Mouse (Mus musculus) small intestine, adult 2 months (tissue): ENCODE measurements around the gene Dgkq. TPM values are rescaled to one million over a fixed set of nuclear protein-coding genes. Genes with fewer than 3 reads are reported as not detected.

Experiments
- H3K27ac ChIP-seq: fragments of 200-500 bp; 2 replicates; pipeline ENCODE4 v1.5.1; 2012; ENCODE audit warnings: low read depth, low read length, control low read depth, inconsistent platforms; ENCODE audit not compliant: insufficient read depth
- H3K27me3 ChIP-seq: fragments of 200-500 bp; 2 replicates; pipeline ENCODE4 v1.6.1; 2012; ENCODE audit warnings: mild to moderate bottlenecking, moderate library complexity, low read length, inconsistent platforms; ENCODE audit not compliant: control insufficient read depth, insufficient read depth
- H3K36me3 ChIP-seq: fragments of 200-500 bp; 2 replicates; pipeline ENCODE4 v1.6.1; 2012; ENCODE audit warnings: mild to moderate bottlenecking, low read length, control low read depth, inconsistent platforms; ENCODE audit not compliant: control insufficient read depth, insufficient read depth
- H3K4me1 ChIP-seq: fragments of 200-500 bp; 2 replicates; pipeline ENCODE4 v1.6.1; 2012; ENCODE audit warnings: low read length, inconsistent platforms, mixed read lengths; ENCODE audit not compliant: control insufficient read depth, insufficient read depth, insufficient read length
- H3K4me3 ChIP-seq: fragments of 200-500 bp; 2 replicates; pipeline ENCODE4 v1.5.1; 2012; ENCODE audit warnings: low read depth, mild to moderate bottlenecking, control low read depth, inconsistent platforms, low read length, moderate library complexity
- CTCF ChIP-seq: fragments of 200-500 bp; IDR thresholded peaks from 2 replicates; pipeline ENCODE4 v1.5.1; 2012; ENCODE audit warnings: low read depth, mild to moderate bottlenecking, control low read depth, inconsistent platforms, low read length, moderate library complexity, mixed read lengths; ENCODE audit not compliant: insufficient replicate concordance, insufficient read length; ENCODE audit errors: extremely low read depth
- POLR2A ChIP-seq: fragments of 200-500 bp; IDR thresholded peaks from 2 replicates; pipeline ENCODE4 v1.6.1; 2012; ENCODE audit warnings: low read depth, mild to moderate bottlenecking, control low read depth, inconsistent platforms, low read length, moderate library complexity
- WGBS: fragments of 180-500 bp; shearing (Covaris S2); methylation state at CpG from one replicate; pipeline ENCODE4 v1.1.7; 2018; 5-methylcytosine and 5-hydroxymethylcytosine counted together
- polyA plus RNA-seq: library from polyadenylated mRNA; depleted of rRNA; stranded (reverse); fragments of >200 nt; gene quantifications from 2 replicates; pipeline ENCODE4 v1.2.3, GENCODE M21; 2012

Gene Dgkq
- polyA plus RNA-seq, 1 experiment, result 77.0 TPM

DNA sequence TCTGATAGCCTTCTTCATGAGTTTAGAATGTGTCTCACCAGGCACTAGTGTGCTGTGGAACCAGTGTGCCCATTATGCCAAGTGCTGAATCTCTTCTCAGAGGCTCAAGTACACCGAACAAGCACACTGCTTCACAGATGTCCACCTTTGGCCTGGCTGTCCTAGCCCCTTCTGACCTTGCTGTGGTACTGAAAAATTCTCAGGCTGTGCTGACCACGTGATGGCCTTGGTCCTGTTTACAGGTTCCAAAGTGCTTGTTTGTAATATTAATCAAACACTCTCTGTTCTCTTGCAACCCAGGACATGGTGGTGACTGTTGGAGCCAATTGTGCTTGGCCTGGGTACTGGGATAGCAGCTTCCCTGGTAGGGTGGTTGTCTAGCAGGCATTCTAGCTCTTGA is 5.2 kb upstream of the Dgkq start:
- peaks cover 4% of the 10 kb centered on the region; the same call in 1 of the 2 replicates for H3K36me3 ChIP-seq
- no peak overlapping the region for H3K4me3 ChIP-seq
- H3K4me1 ChIP-seq, result peaks cover 5% of the 10 kb centered on the region
- no peaks in the 10 kb centered on the region for H3K27me3 ChIP-seq
- TF ChIP-seq CTCF (no peak), POLR2A (no peak)
- 52% methylated on average over 2 of the region's 2 CpGs for WGBS
- H3K27ac ChIP-seq, result no peak overlapping the region

DNA sequence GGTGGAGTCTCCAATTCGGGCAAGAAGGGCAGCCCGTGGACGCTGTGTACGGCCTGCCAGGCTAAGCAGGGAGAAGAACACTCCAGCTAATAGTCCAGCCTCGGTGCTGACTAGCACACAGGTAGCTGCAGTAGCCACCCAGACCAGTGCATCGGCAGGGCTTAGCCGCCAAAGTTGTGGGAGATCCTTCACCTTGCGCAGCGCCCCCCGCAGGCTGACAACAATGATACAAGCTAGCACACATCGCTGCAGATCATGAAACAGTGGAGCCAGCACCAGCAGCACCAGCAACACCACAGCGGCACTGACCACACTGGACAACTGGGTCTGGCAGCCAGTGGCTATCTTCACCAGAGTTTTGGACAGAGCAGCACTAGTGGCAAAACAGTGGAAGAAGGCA is 2.3 kb upstream of the Dgkq start:
- no peaks in the 10 kb centered on the region for H3K27me3 ChIP-seq
- TF ChIP-seq POLR2A (no peak), CTCF (no peak)
- peaks cover 5% of the 10 kb centered on the region; the same call in 1 of the 2 replicates for H3K4me1 ChIP-seq
- peaks cover 4% of the 10 kb centered on the region; the same call in 1 of the 2 replicates for H3K36me3 ChIP-seq
- H3K27ac ChIP-seq, result no peak overlapping the region
- 94% methylated on average over 12 of the region's 12 CpGs for WGBS
- no peak overlapping the region for H3K4me3 ChIP-seq

DNA sequence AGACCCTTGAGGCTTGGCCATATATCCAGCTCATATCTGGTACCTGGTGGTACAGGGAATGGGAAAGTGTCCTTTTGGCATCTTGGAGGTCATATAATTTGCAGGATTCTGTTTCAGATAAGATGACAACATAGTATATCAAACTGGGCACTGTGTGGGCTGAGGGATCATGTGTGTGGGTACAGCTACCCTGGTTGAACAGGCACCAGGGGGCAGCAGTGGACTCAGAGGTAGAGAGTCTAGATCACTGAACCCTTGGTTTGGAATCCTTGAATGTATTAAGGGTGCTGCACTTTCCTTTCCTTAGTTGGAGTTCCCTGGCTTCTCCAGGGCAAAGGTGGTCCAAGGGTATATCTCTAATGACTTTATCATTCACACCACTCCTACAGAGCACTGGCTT is 1.3 kb upstream of the Dgkq start:
- no peak overlapping the region for H3K4me3 ChIP-seq
- peaks cover 5% of the 10 kb centered on the region; the same call in 1 of the 2 replicates for H3K4me1 ChIP-seq
- H3K27ac ChIP-seq, result no peak overlapping the region
- H3K27me3 ChIP-seq, result no peaks in the 10 kb centered on the region
- H3K36me3 ChIP-seq, result peaks cover 4% of the 10 kb centered on the region; the same call in 1 of the 2 replicates
- TF ChIP-seq CTCF, result peak; percentile 57; the same call in 1 of the 2 replicates
- TF ChIP-seq POLR2A, result no peak

DNA sequence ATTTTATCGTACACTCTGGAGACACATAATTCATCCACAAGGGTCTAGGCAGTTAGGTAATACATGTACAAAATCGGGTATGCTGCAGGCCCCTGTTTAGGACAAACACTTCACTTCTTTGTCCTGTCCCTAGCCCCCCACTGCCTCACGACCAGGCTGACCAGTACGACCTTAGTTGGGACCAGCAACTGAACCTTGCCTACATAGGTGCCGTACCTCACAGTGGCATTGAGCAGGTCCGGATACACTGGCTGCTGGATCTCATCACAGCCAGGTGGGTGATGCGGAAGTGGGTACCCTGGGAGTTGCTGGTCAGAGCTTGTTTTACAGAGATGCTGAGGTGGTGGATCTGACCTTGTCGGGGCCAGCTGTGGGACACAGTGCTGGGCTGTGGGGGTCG is 514 bp upstream of the Dgkq start:
- Histone ChIP-seq H3K27me3 (no peaks in the 10 kb centered on the region; the same call in 1 of the 2 replicates), H3K4me3 (0 out of 2 replicates have a peak overlapping the region, but pooled peaks have one; percentile 20), H3K36me3 (peaks cover 4% of the 10 kb centered on the region; the same call in 1 of the 2 replicates), H3K4me1 (peaks cover 5% of the 10 kb centered on the region; the same call in 1 of the 2 replicates), H3K27ac (no peak overlapping the region)
- no peak for TF ChIP-seq POLR2A
- TF ChIP-seq CTCF, result no peak
- 73% methylated on average over 9 of the region's 9 CpGs for WGBS

DNA sequence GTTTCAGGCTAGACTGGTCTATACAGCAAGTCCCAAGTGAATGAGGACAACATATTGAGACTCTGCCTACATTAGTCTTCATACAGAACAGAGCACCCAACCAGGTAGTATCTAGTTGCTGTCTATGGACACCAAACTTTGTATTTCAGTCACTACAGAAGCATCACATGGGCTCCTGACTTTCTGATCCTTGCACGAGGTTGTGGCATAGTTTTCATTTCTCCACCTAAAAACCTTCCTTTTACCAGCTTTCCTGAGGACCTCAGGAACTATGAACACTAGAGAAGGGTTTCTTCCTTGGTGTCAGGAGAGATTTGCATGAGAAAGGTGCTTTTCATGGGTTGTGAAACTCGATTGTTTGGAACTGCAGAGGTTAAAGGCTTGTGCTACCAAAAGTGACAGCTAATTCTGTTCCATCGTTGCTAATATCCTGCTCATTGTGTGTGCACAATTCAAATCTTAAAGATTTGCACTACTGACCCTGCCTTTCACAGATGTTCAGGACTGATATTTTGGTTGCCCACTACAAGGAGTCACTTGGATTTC is 1.0 kb downstream of the Dgkq start:
- no peak for TF ChIP-seq POLR2A
- no peak for TF ChIP-seq CTCF
- H3K4me1 ChIP-seq, result peaks cover 5% of the 10 kb centered on the region; the same call in 1 of the 2 replicates
- peak overlapping the region; percentile 72 for H3K27ac ChIP-seq
- peaks cover 4% of the 10 kb centered on the region; the same call in 1 of the 2 replicates for H3K36me3 ChIP-seq
- 9% methylated on average over 3 of the region's 3 CpGs for WGBS
- H3K4me3 ChIP-seq, result peak overlapping the region; percentile 79
- no peaks in the 10 kb centered on the region; the same call in 1 of the 2 replicates for H3K27me3 ChIP-seq

DNA sequence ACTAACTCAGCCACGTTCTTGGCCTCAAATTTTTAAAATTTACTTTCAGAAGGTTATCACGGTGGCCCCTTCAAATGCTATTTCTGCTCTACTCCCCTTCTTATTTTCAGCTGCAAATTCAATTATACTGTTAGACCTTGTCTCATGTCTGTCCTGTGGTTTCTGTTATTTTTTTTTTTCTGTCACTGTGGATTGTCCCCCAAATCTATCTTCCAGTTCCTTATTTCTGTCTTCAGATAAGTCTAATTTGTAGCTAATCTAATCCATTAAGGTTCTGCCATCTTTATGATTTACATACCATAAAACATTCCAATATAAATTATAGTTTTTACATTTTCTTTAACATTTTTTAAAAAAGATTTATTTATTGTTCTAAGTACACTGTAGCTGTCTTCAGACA is 2.1 kb downstream of the Dgkq start:
- H3K36me3 ChIP-seq, result peaks cover 4% of the 10 kb centered on the region; the same call in 1 of the 2 replicates
- H3K4me1 ChIP-seq, result peaks cover 5% of the 10 kb centered on the region; the same call in 1 of the 2 replicates
- no peak for TF ChIP-seq CTCF
- no peak for TF ChIP-seq POLR2A
- H3K4me3 ChIP-seq, result no peak overlapping the region
- 81% methylated on average over 2 of the region's 2 CpGs for WGBS
- H3K27ac ChIP-seq, result no peak overlapping the region
- no peaks in the 10 kb centered on the region; the same call in 1 of the 2 replicates for H3K27me3 ChIP-seq

DNA sequence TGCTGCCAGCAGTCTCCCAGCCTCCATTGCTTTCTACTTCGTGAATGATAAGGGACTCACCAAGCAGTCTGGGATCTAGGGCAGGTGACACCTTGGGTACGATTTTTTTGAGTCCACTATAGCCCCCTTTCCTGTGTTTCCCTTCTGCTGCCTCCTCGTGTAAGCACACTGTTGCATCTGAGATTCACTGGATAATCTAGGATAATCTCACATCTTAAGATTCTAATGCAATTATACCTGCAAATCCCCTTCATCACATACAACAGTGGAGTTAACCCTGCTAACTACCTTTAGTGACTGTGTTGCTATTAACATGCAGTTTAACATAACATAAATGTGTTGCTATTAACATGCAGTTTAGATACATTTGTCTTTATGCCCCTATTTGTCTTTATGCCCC is 4.4 kb downstream of the Dgkq start:
- Histone ChIP-seq H3K27me3 (no peaks in the 10 kb centered on the region; the same call in 1 of the 2 replicates), H3K4me1 (peaks cover 4% of the 10 kb centered on the region; the same call in 1 of the 2 replicates), H3K4me3 (no peak overlapping the region), H3K27ac (no peak overlapping the region), H3K36me3 (no peaks in the 10 kb centered on the region)
- 38% methylated on average over 3 of the region's 3 CpGs for WGBS
- TF ChIP-seq POLR2A, result no peak
- no peak for TF ChIP-seq CTCF
